Mouse (Mus musculus) liver, embryonic 11.5 days (tissue): ENCODE results near the gene Gucd1. TPM values are rescaled to one million over a fixed set of nuclear protein-coding genes. Genes with fewer than 3 reads are reported as not detected.

ENCODE experiments used
- ATAC-seq: fragments of 200-750 bp; cut with Nextera tagmentation; replicated peaks from 2 replicates; pipeline ENCODE4 v1.8.0; 2017; ENCODE audit warnings: moderate number of reproducible peaks, mild to moderate bottlenecking, moderate TSS enrichment, moderate library complexity; ENCODE audit not compliant: low FRiP score
- DNase-seq: peaks from one replicate; pipeline ENCODE4 v3.0.0-alpha.2; 2017; ENCODE audit warnings: low spot score
- H3K27ac ChIP-seq: fragments of 300-500 bp; sonication (generic); 2 replicates; pipeline ENCODE4 v1.5.1; 2014; ENCODE audit warnings: mild to moderate bottlenecking, low read depth, low read length, control low read depth
- H3K27me3 ChIP-seq: fragments of 300-500 bp; sonication (generic); replicated peaks from 2 replicates; pipeline ENCODE4 v1.6.1; 2014; ENCODE audit warnings: low read length, mixed read lengths; ENCODE audit not compliant: control insufficient read depth, insufficient read depth
- H3K36me3 ChIP-seq: fragments of 300-500 bp; sonication (generic); 2 replicates; pipeline ENCODE4 v1.6.1; 2014; ENCODE audit warnings: mild to moderate bottlenecking, low read length, moderate library complexity, mixed read lengths; ENCODE audit not compliant: control insufficient read depth, insufficient read depth
- H3K4me1 ChIP-seq: fragments of 300-500 bp; sonication (generic); replicated peaks from 2 replicates; pipeline ENCODE4 v1.6.1; 2014; ENCODE audit warnings: low read length, mixed read lengths; ENCODE audit not compliant: control insufficient read depth, insufficient read depth
- H3K4me2 ChIP-seq: fragments of 300-500 bp; sonication (generic); 2 replicates; pipeline ENCODE4 v1.6.1; 2014; ENCODE audit warnings: mild to moderate bottlenecking, control low read depth, moderate library complexity
- H3K4me3 ChIP-seq: fragments of 300-500 bp; sonication (generic); 2 replicates; pipeline ENCODE4 v1.5.1; 2014; ENCODE audit warnings: low read depth, low read length, control low read depth
- H3K9ac ChIP-seq: fragments of 300-500 bp; sonication (generic); 2 replicates; pipeline ENCODE4 v1.6.1; 2014; ENCODE audit warnings: low read depth, low read length, control low read depth
- H3K9me3 ChIP-seq: fragments of 300-500 bp; sonication (generic); 2 replicates; pipeline ENCODE4 v1.6.1; 2016; ENCODE audit warnings: low read length, inconsistent platforms, mixed read lengths; ENCODE audit not compliant: control insufficient read depth
- WGBS: fragments of 180-500 bp; shearing (Covaris S2); extraction: QIAGEN DNeasy Blood & Tissue Kit; methylation state at CpG from one replicate; pipeline ENCODE4 v1.1.7; 2014; 5-methylcytosine and 5-hydroxymethylcytosine counted together
- polyA plus RNA-seq: library from polyadenylated mRNA; unstranded; fragments of >200 nt; fragmentation: Nextera tagmentation; extraction: Ambion mirVana; gene quantifications from 2 replicates; pipeline ENCODE4 v1.2.1, GENCODE M21; 2014

The Gucd1 gene
- polyA plus RNA-seq, 1 experiment from 2014 or later = 44.5 TPM

- ATAC-seq (no peak), DNase-seq (no peak)
- Histone ChIP-seq H3K27me3 (peaks cover 17% of the 10 kb centered on the region), H3K9me3 (no peaks in the 10 kb centered on the region), H3K27ac (no peak overlapping the region), H3K4me1 (peaks cover 27% of the 10 kb centered on the region), H3K4me2 (no peak overlapping the region), H3K9ac (no peak overlapping the region), H3K4me3 (no peak overlapping the region), H3K36me3 (peaks cover 2% of the 10 kb centered on the region; the same call in 1 of the 2 replicates)
- WGBS = 81% methylated on average over 6 of the region's 6 CpGs
These were observed 203.4 kb downstream of the Gucd1 start for GRCm38 (mm10) chr10:75314190-75314980.

GRCm38 (mm10) chr10:75312361-75312760, 205.4 kb downstream of the Gucd1 start:
- no peak for DNase-seq
- no peak for ATAC-seq
- 67% methylated on average over 7 of the region's 7 CpGs for WGBS
- Histone ChIP-seq H3K4me1 (peaks cover 23% of the 10 kb centered on the region), H3K36me3 (peaks cover 11% of the 10 kb centered on the region; the same call in 1 of the 2 replicates), H3K27me3 (peaks cover 3% of the 10 kb centered on the region; the same call in 1 of the 2 replicates), H3K4me2 (no peak overlapping the region), H3K9ac (no peak overlapping the region), H3K9me3 (no peaks in the 10 kb centered on the region), H3K4me3 (no peak overlapping the region), H3K27ac (no peak overlapping the region)

- no peaks in the 10 kb centered on the region for H3K27me3 ChIP-seq
- peaks cover 34% of the 10 kb centered on the region for H3K4me1 ChIP-seq
- H3K4me3 ChIP-seq = no peak overlapping the region
- 56% methylated on average over 7 of the region's 7 CpGs for WGBS
- H3K27ac ChIP-seq = no peak overlapping the region
- no peak overlapping the region; the same call in 1 of the 2 replicates for H3K4me2 ChIP-seq
- peak; percentile 66 for ATAC-seq
- peaks cover 11% of the 10 kb centered on the region; the same call in 1 of the 2 replicates for H3K36me3 ChIP-seq
- H3K9ac ChIP-seq = no peak overlapping the region
- no peaks in the 10 kb centered on the region for H3K9me3 ChIP-seq
- no peak for DNase-seq
These were observed 210.6 kb downstream of the Gucd1 start for GRCm38 (mm10) chr10:75307130-75307529.

- Histone ChIP-seq H3K4me2 (no peak overlapping the region), H3K27ac (peak overlapping the region; percentile 65), H3K27me3 (no peaks in the 10 kb centered on the region), H3K9ac (no peak overlapping the region), H3K9me3 (no peaks in the 10 kb centered on the region), H3K4me3 (no peak overlapping the region), H3K36me3 (peaks cover 8% of the 10 kb centered on the region; the same call in 1 of the 2 replicates), H3K4me1 (peaks cover 45% of the 10 kb centered on the region)
- WGBS = 41% methylated on average over 6 of the region's 6 CpGs
- ATAC-seq = peak; percentile 42
- no peak for DNase-seq
These were observed 213.4 kb downstream of the Gucd1 start for GRCm38 (mm10) chr10:75304413-75304812.

- H3K36me3 ChIP-seq = peaks cover 7% of the 10 kb centered on the region; the same call in 1 of the 2 replicates
- H3K4me1 ChIP-seq = peaks cover 45% of the 10 kb centered on the region
- H3K4me2 ChIP-seq = no peak overlapping the region
- H3K27ac ChIP-seq = peak overlapping the region; percentile 65
- 70% methylated on average over 5 of the region's 5 CpGs for WGBS
- H3K9me3 ChIP-seq = no peaks in the 10 kb centered on the region
- no peak overlapping the region for H3K4me3 ChIP-seq
- ATAC-seq (no peak), DNase-seq (no peak)
- no peak overlapping the region for H3K9ac ChIP-seq
- no peaks in the 10 kb centered on the region for H3K27me3 ChIP-seq
These were observed 213.7 kb downstream of the Gucd1 start for GRCm38 (mm10) chr10:75304049-75304405.

GRCm38 (mm10) chr10:75303324-75304048, 214.3 kb downstream of the Gucd1 start:
- DNase-seq = no peak
- H3K27me3 ChIP-seq = no peaks in the 10 kb centered on the region
- no peak overlapping the region for H3K4me3 ChIP-seq
- peaks cover 3% of the 10 kb centered on the region; the same call in 1 of the 2 replicates for H3K36me3 ChIP-seq
- H3K27ac ChIP-seq = peak overlapping the region; percentile 65
- WGBS = 53% methylated on average over 8 of the region's 8 CpGs
- no peak overlapping the region for H3K9ac ChIP-seq
- peaks cover 45% of the 10 kb centered on the region for H3K4me1 ChIP-seq
- no peaks in the 10 kb centered on the region for H3K9me3 ChIP-seq
- H3K4me2 ChIP-seq = no peak overlapping the region
- no peak for ATAC-seq

GRCm38 (mm10) chr10:75302536-75302935, 215.2 kb downstream of the Gucd1 start:
- H3K27ac ChIP-seq = peak overlapping the region; percentile 67
- H3K9ac ChIP-seq = peak overlapping the region; percentile 42; the same call in 1 of the 2 replicates
- H3K4me3 ChIP-seq = no peak overlapping the region
- DNase-seq (no peak), ATAC-seq (no peak)
- no peaks in the 10 kb centered on the region for H3K27me3 ChIP-seq
- peaks cover 45% of the 10 kb centered on the region for H3K4me1 ChIP-seq
- no peaks in the 10 kb centered on the region for H3K36me3 ChIP-seq
- no peaks in the 10 kb centered on the region for H3K9me3 ChIP-seq
- whole genome bisulfite sequencing = 68% methylated on average over 4 of the region's 4 CpGs
- H3K4me2 ChIP-seq = no peak overlapping the region; the same call in 1 of the 2 replicates

GRCm38 (mm10) chr10:75301937-75302336, 215.8 kb downstream of the Gucd1 start:
- peaks cover 44% of the 10 kb centered on the region for H3K4me1 ChIP-seq
- no peak overlapping the region for H3K4me3 ChIP-seq
- peak overlapping the region; percentile 69 for H3K27ac ChIP-seq
- peak overlapping the region; percentile 38; the same call in 1 of the 2 replicates for H3K9ac ChIP-seq
- H3K4me2 ChIP-seq = peak overlapping the region; percentile 31; the same call in 1 of the 2 replicates
- ATAC-seq (peak; percentile 89), DNase-seq (peak; percentile 40)
- H3K27me3 ChIP-seq = no peaks in the 10 kb centered on the region
- 44% methylated on average over 4 of the region's 4 CpGs for whole genome bisulfite sequencing
- no peaks in the 10 kb centered on the region for H3K36me3 ChIP-seq
- H3K9me3 ChIP-seq = no peaks in the 10 kb centered on the region
